Mouse (Mus musculus) adrenal gland, postnatal 4 days (tissue): ENCODE results near the gene Zbtb17. TPM values are rescaled to one million over a fixed set of nuclear protein-coding genes. Genes with fewer than 3 reads are reported as not detected.

Experiments
- DNase-seq, 2 experiments: peaks; one replicate each; pipeline ENCODE4 v3.0.0; 2021 to 2022; ENCODE audit warnings: low spot score in 2 of 2, mixed read lengths in 2 of 2
- total RNA-seq, 2 experiments: library from RNA; stranded (reverse); gene quantifications; 2 replicates each; pipeline ENCODE4 v1.2.3; 2021

Gene Zbtb17
- total RNA-seq, 2 experiments from 2014 or later, result 21.6 to 24.9 TPM

GRCm38 (mm10) chr4:141425484-141426479, 18.7 kb upstream of the Zbtb17 start:
- DNase-seq, result no peak

DNA sequence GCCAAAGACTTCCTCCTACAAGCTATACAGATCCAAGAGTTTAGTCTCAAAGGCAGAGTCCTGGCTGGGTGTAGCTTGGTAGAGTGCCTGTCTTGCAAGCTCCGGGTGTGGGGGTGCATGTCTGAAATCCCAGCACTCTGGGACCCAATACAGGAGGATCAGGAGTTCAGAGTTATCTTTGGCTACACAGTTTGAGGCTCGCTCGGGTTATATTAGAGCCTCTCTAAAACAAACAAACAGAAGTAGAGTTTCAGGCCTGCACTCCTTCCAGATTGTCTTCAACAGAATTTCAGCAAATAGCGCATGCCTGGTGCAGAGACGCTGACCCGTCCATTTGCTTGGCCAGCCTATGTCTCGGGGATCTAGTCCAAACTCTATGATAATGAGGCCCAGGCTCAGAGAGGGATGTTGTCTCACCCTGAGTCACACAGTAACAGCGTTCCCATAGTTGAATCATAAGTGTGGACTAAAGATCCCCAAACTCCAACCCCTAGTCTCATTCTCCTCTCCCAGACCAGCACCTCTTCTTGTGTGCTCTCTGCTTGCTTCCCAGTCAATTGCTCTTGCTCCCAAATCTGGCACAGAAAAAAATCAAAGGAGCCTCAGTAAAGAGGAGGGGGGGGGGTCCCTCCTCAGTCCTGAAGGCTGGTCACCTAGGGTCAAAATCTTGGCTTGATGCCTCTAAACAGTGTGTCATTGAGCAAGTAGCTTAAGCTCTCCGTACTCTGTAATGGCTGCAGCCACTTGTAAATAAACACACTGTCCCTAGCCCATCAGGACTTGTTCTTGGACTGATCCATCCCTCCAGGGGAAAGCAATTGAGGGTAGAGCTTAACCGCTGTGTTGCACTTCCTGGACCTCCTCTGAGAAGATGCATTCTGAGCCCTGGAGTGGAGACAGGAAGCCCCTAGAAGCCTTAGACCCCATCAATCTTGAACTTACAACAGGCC, 17.4 kb upstream of the Zbtb17 start:
- no peak for DNase-seq

- no peak for DNase-seq
Measured at GRCm38 (mm10) chr4:141427921-141428320, 16.5 kb upstream of the Zbtb17 start.

DNA sequence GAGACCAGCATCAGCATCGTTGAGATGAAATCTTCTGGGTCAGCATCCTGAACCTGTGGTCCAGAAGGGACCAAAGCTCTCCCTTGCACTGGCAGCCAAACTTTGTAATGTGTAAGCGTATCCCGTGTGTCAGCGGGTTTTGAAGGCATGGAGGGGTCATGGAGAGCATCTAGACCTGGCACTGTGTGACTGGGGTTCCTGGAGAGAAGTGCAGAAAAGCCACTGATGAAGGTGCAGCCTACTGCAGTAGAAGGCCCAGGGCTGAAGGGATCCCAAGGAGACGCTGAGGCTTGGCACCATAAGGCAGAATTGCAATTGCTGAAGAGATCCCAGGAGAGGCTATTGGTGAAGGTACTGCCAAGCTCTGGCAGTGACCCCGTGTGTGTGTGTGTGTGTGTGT, 15.1 kb upstream of the Zbtb17 start:
- DNase-seq, result no peak

DNA sequence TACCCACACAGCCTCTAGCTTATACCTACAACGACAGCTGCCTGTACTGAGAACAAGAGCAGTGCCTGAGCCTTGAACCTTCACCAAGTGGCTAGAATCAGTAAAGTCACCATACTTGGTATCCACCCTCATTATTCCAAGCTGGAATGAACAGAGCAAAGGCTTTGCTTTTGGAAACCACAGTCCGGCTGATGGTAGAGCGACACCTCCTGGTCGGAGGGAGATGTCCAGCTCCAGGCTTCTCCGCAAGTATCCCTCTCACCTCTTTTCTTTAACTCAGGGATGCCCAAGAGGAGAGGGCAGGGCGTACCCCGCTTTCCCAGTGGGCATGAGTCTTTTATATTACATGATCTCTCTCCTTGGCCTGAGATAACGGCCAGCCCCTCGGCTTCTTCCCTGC, 14.6 kb upstream of the Zbtb17 start:
- DNase-seq, result no peak

DNA sequence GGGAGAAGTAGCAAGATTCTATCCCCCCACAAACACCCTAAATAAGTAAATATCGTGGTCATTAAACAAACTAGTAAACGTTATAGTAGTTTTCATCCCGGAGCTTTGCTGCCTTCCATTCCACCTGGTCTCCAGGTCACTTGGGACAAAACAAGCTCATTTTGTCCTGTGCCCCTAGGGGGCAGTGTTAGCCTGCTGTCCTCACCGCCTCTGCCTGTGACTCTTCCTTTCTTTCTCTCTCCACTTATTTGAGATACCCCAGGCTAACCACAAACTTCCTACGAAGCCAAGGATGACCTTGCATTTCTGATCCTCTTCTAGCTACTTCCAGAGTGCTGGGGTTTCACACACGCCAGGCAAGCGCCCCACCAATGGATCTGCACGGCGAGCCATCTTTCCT, 13.5 kb upstream of the Zbtb17 start:
- peak in 1 of 2 experiments; percentile 54 for DNase-seq

GRCm38 (mm10) chr4:141432666-141433065, 11.8 kb upstream of the Zbtb17 start:
- DNase-seq, result no peak

DNA sequence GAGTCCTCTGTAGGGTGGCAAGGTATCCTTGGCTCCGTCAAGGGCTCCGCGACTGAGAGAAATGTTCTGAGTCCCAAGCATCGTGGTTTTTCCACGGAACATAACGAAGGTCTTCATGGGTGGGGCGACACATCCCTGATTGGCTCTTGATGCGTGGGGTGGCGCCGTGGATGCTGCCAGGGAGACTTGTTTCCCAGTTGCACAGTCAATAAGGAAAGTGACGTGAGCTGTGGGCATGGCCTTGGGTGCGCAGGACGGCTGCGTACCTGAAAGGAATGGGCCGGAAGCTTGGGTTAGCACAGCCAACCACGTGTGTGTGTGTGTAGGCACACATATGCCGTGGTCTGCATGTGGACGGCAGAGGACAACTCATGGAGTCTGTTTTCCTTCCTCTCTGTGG, 11.3 kb upstream of the Zbtb17 start:
- no peak for DNase-seq

DNA sequence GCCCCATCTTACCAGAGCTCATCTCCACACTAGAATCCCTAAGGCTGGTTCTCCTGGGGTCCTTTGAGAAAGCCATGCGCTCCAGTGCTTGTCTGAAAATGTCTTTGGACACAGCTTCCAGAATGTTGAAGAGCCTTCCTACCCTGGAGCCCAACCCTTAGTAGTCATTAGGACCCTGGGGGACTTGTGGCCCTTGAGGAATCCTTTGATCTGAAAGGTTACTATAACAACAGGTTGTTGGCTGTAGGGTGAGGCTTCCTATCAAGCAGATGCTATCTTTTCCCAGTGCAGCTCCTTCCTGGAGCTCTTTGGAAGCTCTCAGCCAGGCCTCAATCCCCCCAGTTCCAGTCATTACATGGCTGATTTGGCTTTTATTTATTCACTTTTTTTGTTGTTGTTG, 8.5 kb upstream of the Zbtb17 start, which contains the start of gene Srarp:
Gene Srarp (minus strand): TSS at position 132 of the 400 bp plus-strand sequence.
- no peak for DNase-seq

GRCm38 (mm10) chr4:141439083-141439803, 5.2 kb upstream of the Zbtb17 start:
- DNase-seq, result no peak

DNA sequence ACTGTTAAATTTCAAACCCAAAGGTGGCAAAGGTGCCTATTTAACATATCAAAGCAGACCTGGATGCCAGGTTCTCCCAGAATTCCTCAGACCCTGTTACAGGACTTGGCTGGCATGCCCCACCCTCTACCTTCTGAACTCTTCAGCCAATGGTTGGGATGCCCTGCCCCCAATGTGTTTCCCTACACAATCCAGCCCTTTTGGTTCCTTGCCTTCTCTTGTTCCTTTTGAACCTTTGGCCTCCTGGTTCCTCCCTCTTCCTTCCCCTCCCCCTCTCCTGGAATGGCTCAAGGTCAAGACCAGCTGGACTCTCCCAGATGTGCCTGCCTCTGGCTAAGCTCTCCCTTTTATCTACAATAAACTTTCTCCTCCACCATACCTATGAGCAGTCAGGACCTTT, 3.6 kb upstream of the Zbtb17 start:
- DNase-seq, result no peak

DNA sequence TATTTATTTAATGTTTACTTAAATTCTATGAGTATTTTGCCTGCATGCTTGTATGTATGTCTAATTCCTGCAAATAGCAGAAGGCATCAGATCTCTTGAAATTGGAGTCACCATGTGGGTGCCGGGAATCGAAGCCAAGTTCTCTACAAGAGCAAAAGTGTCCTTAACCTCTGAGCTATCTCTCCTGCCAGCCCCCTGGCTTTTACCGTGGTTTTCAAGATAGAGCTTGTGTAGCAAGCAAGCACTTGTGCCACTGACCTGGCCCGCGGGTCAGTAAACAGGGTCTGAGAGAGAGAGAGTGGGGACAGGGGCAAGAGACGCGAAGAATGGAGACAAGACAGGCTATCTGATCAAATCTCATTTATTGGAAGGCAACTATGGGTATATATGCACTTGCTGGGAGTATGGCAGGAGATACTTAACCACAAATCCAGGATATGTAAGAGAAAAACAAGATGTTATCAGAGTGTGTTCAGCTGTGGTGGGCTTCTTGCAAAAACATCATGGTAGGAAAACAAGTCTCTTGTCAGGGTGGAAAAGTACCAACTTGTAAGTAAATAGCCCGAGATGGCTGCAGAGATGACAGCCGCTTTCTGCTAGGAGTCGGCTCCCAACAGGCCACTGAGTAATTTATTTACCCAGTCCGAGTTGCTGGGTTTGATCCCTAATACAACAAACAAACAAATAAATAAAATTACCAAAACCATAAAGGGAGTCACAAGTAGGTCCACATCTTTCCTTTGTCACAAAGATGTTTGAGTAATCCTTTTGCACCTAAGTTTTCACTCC, 619 bp upstream of the Zbtb17 start:
- DNase-seq, result no peak

DNA sequence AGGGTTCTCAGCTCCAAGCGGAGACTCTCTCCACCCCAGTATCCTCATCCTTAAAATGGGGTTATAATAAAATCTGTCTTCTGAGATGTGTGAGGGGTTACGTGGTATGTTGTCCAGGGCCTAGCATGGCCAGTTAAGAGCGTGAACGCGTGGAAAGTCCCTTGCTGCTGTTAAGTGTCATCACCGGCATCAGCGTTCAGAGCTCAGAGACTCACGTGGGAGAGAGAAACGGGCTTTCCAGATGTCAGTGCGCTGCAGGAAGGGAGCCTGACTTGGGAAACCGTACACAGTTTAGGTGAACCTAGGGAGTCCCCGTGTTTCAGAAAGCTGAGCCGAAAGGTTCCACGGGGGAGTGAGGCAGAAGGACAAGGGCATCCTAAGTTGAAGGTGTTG, 870 bp downstream of the Zbtb17 start:
- no peak for DNase-seq

DNA sequence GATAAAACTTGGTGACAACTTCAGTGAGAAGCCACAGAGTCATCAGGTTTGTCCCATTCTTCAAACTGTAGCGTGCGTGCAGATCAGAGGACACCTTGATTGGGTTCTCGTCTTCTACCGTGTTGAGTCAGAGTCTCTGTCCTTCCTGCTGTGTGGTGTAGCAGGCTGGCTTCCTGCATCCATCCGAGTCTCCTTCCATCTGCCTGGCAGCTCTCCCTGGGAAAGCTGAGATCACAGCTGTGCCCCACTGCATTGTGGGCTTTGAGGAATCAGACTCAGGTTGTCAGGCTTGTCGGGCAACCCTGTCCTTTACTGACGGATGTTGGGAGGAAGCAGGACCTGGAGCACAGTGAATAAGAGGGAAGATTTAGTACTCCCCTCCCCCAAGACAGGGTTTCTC, 1.8 kb downstream of the Zbtb17 start:
- DNase-seq, result no peak

- no peak for DNase-seq
Measured at GRCm38 (mm10) chr4:141451251-141451650, 6.8 kb downstream of the Zbtb17 start.

DNA sequence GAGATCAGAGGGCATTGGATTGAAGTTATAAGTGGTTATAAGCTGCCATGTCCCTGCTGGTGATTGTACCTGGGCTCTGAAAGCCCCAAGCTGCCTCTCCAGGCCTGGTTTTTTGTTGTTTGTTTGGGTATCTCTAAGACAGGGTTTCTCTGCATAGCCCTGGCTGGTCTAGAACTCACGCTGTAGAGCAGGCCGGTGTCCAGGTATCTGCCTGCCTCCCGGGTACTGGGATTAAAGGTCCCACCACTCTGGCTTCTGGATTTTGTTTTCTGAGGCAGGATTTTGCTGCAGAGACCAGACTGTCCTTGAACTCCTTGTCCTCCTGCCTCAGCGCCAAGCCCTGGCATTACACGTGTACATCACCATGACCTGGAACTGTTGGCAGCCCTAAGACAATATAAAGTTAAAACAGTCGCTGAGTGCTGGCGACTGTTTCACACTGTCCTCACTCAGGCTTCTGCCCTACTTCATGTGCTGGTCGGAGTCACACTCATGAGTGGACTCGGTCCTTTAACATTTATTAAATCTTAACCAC, 7.5 kb downstream of the Zbtb17 start:
- no peak for DNase-seq

GRCm38 (mm10) chr4:141454581-141455350, 10.3 kb downstream of the Zbtb17 start:
- DNase-seq, result no peak

- no peak for DNase-seq
Measured at GRCm38 (mm10) chr4:141455526-141455925, 11.1 kb downstream of the Zbtb17 start.
